In the genomic region with DNA sequence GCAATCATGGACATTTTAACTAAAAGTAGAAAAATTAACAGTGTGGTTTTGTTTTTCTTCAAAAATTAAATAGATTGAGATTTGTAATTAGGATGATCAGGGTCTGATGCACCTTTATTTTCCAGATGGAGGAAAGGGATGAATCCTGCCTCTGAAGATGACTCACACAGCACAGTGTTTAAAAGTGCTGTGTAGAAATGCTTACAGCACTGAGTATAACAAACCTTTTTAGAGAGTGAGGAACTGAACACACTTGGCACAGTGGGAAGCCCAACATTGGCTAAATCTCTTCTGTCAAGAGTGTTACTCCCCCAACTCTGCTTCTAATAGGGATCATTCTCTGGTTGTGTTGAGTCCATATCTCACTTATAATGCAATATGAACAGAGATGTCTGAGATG, we compare ENCODE assay signal across 22 mouse cellular contexts.
"Had no signal": no experiment of that assay in that cellular context is flagged by ENCODE, and none has a peak within 500 bp of the region (broad histone marks: within the 10 kb centered on the region; RNA-seq: fewer than 3 reads in every experiment).

No protein-coding gene starts in this region.

- ATAC-seq: hindbrain, embryonic 16.5 days; hindbrain, postnatal 0 days; inflammation-experienced regulatory T-cells, adult 6 months; intestine, embryonic 15.5 days; intestine, embryonic 16.5 days; intestine, postnatal 0 days had no signal

- DNase-seq: heart, postnatal 10 days; heart, postnatal 14 days; heart, postnatal 36 days; heart, postnatal 4 days; kidney, adult 11 months; kidney, adult 18-20 months; kidney, adult 2 months; kidney, adult 8-10 months; kidney, adult 9 months; kidney, postnatal 10 days; kidney, postnatal 14 days; kidney, postnatal 25 days; kidney, postnatal 36 days; kidney, postnatal 4 days; layer of hippocampus, adult 9-11 months; layer of hippocampus, postnatal 36 days had no signal
